Mouse (Mus musculus): ENCODE data around the gene Dnlz. TPM values are rescaled to one million over a fixed set of nuclear protein-coding genes. Genes with fewer than 3 reads are reported as not detected.
A peak's percentile ranks its signal among the peaks of the same experiment; 100 is the strongest.

Dnlz gene
- total and polyA plus RNA-seq, 3 experiments = 7.6 to 14.2 (median 9.4) TPM

- Histone ChIP-seq H3K4me1 (ENCODE audit: insufficient read depth, low read depth, low read length) (peaks cover 40% of the 10 kb centered on the region), H3K9me3 (replicated peaks) (no peaks in the 10 kb centered on the region), H3K4me3 (ENCODE audit: low read depth, low read length) (no peak overlapping the region), H3K27me3 (ENCODE audit: insufficient read depth, low read length) (peaks cover 31% of the 10 kb centered on the region), H3K36me3 (replicated peaks) (peaks cover 14% of the 10 kb centered on the region)
- DNase-seq (ENCODE audit: low spot score) = no peak
- TF ChIP-seq POLR2AphosphoS5 (IDR thresholded peaks at IDR 0.05; ENCODE audit: insufficient replicate concordance, low read depth, low read length) = no peak
- TF ChIP-seq CTCF (IDR thresholded peaks at IDR 0.05; ENCODE audit: low read depth, low read length) = no peak
- no peak for TF ChIP-seq TAL1 (conservative IDR thresholded peaks at IDR 0.05; ENCODE audit: low read depth, low read length)
- TF ChIP-seq GATA2 (IDR thresholded peaks at IDR 0.05; ENCODE audit: borderline replicate concordance, low read depth, low read length) = no peak
- TF ChIP-seq GATA1 (IDR thresholded peaks at IDR 0.05; ENCODE audit: borderline replicate concordance, low read length) = no peak
- ATAC-seq (ENCODE audit: extremely low read depth, insufficient number of reproducible peaks, low FRiP score, poor library complexity, severe bottlenecking) = no peak
Observed at GRCm38 (mm10) chr2:26354401-26354800, 2.5 kb upstream of the Dnlz start.

- peaks cover 25% of the 10 kb centered on the region for H3K36me3 ChIP-seq (replicated peaks)
- H3K27me3 ChIP-seq (ENCODE audit: insufficient read depth, low read length) = peaks cover 23% of the 10 kb centered on the region
- TF ChIP-seq POLR2AphosphoS5 (IDR thresholded peaks at IDR 0.05; ENCODE audit: insufficient replicate concordance, low read depth, low read length) (no peak), TAL1 (conservative IDR thresholded peaks at IDR 0.05; ENCODE audit: low read depth, low read length) (no peak), GATA2 (IDR thresholded peaks at IDR 0.05; ENCODE audit: borderline replicate concordance, low read depth, low read length) (no peak), GATA1 (IDR thresholded peaks at IDR 0.05; ENCODE audit: borderline replicate concordance, low read length) (no peak), CTCF (IDR thresholded peaks at IDR 0.05; ENCODE audit: low read depth, low read length) (no peak)
- peak overlapping the region; percentile 83; the same call in 1 of the 2 replicates for H3K4me3 ChIP-seq (ENCODE audit: low read depth, low read length)
- ATAC-seq (ENCODE audit: extremely low read depth, insufficient number of reproducible peaks, low FRiP score, poor library complexity, severe bottlenecking) (no peak), DNase-seq (ENCODE audit: low spot score) (no peak)
- H3K9me3 ChIP-seq (replicated peaks) = no peaks in the 10 kb centered on the region
- peaks cover 42% of the 10 kb centered on the region for H3K4me1 ChIP-seq (ENCODE audit: insufficient read depth, low read depth, low read length)
Observed at GRCm38 (mm10) chr2:26353066-26353980, 1.4 kb upstream of the Dnlz start.

GRCm38 (mm10) chr2:26352291-26352910, 491 bp upstream of the Dnlz start:
- Histone ChIP-seq H3K27me3 (ENCODE audit: insufficient read depth, low read length) (peaks cover 16% of the 10 kb centered on the region), H3K4me3 (ENCODE audit: low read depth, low read length) (peak overlapping the region; percentile 83), H3K4me1 (ENCODE audit: insufficient read depth, low read depth, low read length) (peaks cover 42% of the 10 kb centered on the region), H3K9me3 (replicated peaks) (no peaks in the 10 kb centered on the region), H3K36me3 (replicated peaks) (peaks cover 34% of the 10 kb centered on the region)
- TF ChIP-seq GATA1 (IDR thresholded peaks at IDR 0.05; ENCODE audit: borderline replicate concordance, low read length) = no peak
- no peak for TF ChIP-seq TAL1 (conservative IDR thresholded peaks at IDR 0.05; ENCODE audit: low read depth, low read length)
- no peak for TF ChIP-seq GATA2 (IDR thresholded peaks at IDR 0.05; ENCODE audit: borderline replicate concordance, low read depth, low read length)
- TF ChIP-seq POLR2AphosphoS5 (IDR thresholded peaks at IDR 0.05; ENCODE audit: insufficient replicate concordance, low read depth, low read length) = no peak
- TF ChIP-seq CTCF (IDR thresholded peaks at IDR 0.05; ENCODE audit: low read depth, low read length) = no peak
- no peak for ATAC-seq (ENCODE audit: extremely low read depth, insufficient number of reproducible peaks, low FRiP score, poor library complexity, severe bottlenecking)
- DNase-seq (ENCODE audit: low spot score) = peak; percentile 66

GRCm38 (mm10) chr2:26348241-26348640, 3.7 kb downstream of the Dnlz start:
- H3K27me3 ChIP-seq (ENCODE audit: insufficient read depth, low read length) = peaks cover 27% of the 10 kb centered on the region
- H3K9me3 ChIP-seq (replicated peaks) = no peaks in the 10 kb centered on the region
- DNase-seq (ENCODE audit: low spot score) (no peak), ATAC-seq (ENCODE audit: extremely low read depth, insufficient number of reproducible peaks, low FRiP score, poor library complexity, severe bottlenecking) (no peak)
- no peak overlapping the region for H3K4me3 ChIP-seq (ENCODE audit: low read depth, low read length)
- H3K4me1 ChIP-seq (ENCODE audit: insufficient read depth, low read depth, low read length) = peaks cover 34% of the 10 kb centered on the region
- no peak for TF ChIP-seq GATA2 (IDR thresholded peaks at IDR 0.05; ENCODE audit: borderline replicate concordance, low read depth, low read length)
- TF ChIP-seq TAL1 (conservative IDR thresholded peaks at IDR 0.05; ENCODE audit: low read depth, low read length) = no peak
- TF ChIP-seq POLR2AphosphoS5 (IDR thresholded peaks at IDR 0.05; ENCODE audit: insufficient replicate concordance, low read depth, low read length) = no peak
- TF ChIP-seq GATA1 (IDR thresholded peaks at IDR 0.05; ENCODE audit: borderline replicate concordance, low read length) = no peak
- no peak for TF ChIP-seq CTCF (IDR thresholded peaks at IDR 0.05; ENCODE audit: low read depth, low read length)
- H3K36me3 ChIP-seq (replicated peaks) = peaks cover 38% of the 10 kb centered on the region

- peaks cover 76% of the 10 kb centered on the region for H3K27me3 ChIP-seq (ENCODE audit: insufficient read depth, low read length)
- H3K36me3 ChIP-seq (replicated peaks) = peaks cover 9% of the 10 kb centered on the region
- H3K4me3 ChIP-seq (ENCODE audit: low read depth, low read length) = no peak overlapping the region
- H3K9me3 ChIP-seq (replicated peaks) = no peaks in the 10 kb centered on the region
- ATAC-seq (ENCODE audit: extremely low read depth, insufficient number of reproducible peaks, low FRiP score, poor library complexity, severe bottlenecking) (no peak), DNase-seq (ENCODE audit: low spot score) (no peak)
- TF ChIP-seq GATA2 (IDR thresholded peaks at IDR 0.05; ENCODE audit: borderline replicate concordance, low read depth, low read length) (no peak), GATA1 (IDR thresholded peaks at IDR 0.05; ENCODE audit: borderline replicate concordance, low read length) (no peak), POLR2AphosphoS5 (IDR thresholded peaks at IDR 0.05; ENCODE audit: insufficient replicate concordance, low read depth, low read length) (no peak), CTCF (IDR thresholded peaks at IDR 0.05; ENCODE audit: low read depth, low read length) (no peak), TAL1 (conservative IDR thresholded peaks at IDR 0.05; ENCODE audit: low read depth, low read length) (no peak)
- no peaks in the 10 kb centered on the region for H3K4me1 ChIP-seq (ENCODE audit: insufficient read depth, low read depth, low read length)
Observed at GRCm38 (mm10) chr2:26342609-26343490, 9.1 kb downstream of the Dnlz start.
